Mouse (Mus musculus) embryo, embryonic 10 days (tissue): ENCODE results near the gene Cep131.

Source experiments
- DNase-seq: peaks from one replicate; pipeline ENCODE4 v3.0.0-alpha.2; 2015; ENCODE audit warnings: low spot score

Cep131 gene

DNA sequence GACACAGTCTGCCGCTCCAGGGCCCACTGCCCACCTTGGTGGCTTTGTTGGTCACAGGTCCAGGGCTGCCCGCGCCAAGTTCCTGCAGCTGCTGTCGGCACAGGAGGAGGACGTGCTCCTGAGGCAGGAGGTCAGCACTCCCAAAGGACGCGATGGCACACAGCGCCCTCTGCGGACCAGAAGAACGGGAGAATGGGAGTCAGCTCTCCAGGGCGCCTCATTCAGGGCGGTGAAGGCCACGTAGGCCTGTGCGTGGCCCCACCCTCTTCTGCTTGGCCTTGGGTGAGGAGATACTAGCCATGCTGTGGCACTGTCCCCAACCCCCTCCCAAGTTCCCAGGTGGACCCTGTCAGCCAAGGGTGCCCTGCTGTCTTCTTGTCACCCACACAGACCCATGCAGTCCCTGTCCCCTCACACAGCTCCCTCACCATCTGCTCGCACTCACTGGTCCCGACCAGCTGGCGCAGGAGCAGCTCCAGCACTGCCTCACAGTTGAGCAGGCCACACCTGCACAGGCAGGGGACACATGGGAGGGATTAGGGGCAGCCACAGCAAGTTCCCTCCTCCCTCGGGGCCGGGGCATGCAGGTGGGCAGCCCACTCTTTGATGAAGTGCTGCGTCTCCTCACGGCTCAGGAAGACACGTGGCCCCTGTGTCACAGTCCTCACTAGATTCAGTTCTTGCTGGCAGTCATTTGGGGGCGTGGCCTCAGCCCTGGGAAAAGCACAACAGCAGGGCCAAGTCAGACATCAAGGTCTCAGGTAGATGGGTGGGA is 6.4 kb upstream of the Cep131 start:
- DNase-seq, result no peak

- no peak for DNase-seq
These were observed 4.0 kb upstream of the Cep131 start for GRCm38 (mm10) chr11:120090661-120091060.

GRCm38 (mm10) chr11:120085891-120086627 is 568 bp downstream of the Cep131 start:
- DNase-seq, result peak; percentile 45

- DNase-seq, result no peak
These were observed 6.3 kb downstream of the Cep131 start for GRCm38 (mm10) chr11:120080282-120080681.

- no peak for DNase-seq
These were observed 10.4 kb downstream of the Cep131 start for GRCm38 (mm10) chr11:120076191-120076590.

- no peak for DNase-seq
These were observed 13.5 kb downstream of the Cep131 start for GRCm38 (mm10) chr11:120072986-120073647.

- no peak for DNase-seq
These were observed 14.8 kb downstream of the Cep131 start for GRCm38 (mm10) chr11:120071731-120072320.

DNA sequence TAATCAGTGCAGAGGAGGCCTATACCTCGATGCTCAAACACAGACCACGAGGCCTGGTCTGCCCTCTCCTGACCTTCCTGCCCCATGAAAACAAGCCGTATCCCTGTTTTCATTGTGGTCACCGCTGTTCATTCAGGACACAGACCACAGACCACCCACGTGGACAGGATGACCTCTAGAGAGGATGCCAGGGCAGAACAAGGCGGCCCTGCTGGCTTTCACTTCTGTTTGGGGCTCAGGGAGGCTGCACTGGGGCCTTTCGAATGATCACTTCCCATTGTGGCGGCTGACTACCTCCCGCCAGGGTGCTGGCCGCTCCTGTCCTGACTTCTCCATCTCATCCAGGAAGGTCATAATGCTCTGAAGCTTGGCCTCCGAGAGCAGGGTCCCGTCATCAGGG is 15.6 kb downstream of the Cep131 start:
- DNase-seq, result peak; percentile 76

DNA sequence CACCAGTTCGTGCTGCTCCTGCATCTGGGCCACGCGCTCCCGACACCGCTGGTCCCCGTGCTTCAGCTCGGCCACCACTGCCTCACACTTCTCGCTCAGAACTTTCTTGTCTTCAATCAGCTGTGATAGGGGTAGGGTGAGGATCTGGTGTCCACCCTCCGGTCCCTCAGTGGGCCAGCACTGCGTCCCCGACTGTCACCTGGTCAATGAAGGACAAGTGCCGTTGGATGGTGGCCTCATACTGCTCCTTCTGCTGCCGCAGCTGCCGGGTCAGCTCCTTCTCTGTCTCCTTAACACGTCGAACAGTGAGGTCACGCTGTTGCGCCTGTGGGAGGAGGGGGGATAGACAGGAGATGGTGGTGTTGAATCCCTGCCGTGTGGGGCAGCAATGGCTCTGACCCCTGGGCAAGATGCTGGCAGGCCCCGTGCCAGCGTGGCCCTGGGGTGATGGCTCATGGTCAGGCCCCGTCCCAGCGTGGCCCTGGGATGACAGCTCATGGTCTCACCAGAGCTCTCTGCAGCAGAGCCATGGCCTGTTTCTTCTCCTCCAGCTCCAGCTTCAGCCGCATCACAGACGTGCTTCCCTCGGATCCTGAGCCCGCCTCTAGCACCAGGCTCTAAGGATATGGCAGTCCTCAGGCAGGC is 16.2 kb downstream of the Cep131 start:
- no peak for DNase-seq

- peak; percentile 65 for DNase-seq
These were observed 17.4 kb downstream of the Cep131 start for GRCm38 (mm10) chr11:120069261-120069660.

DNA sequence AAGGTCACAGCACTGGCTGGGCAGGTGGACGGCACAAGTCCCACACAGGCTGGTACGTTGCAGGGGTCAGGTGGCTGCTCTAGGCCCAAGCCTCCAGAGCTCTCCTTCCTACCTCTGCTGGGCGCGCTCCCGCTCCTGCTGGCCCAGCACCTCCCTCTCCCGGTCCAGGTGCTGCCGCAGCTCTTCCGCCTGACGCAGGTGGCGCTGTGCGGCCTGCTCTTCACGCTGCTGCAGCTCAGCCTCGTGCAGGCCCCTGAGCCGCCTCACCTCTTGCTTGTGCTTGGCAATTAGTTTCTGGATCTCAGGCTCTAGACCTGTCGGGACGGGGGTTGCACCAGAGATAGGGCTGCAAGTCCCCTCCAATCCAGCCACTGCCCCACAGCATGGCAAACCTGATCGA is 18.8 kb downstream of the Cep131 start:
- peak; percentile 53 for DNase-seq

DNA sequence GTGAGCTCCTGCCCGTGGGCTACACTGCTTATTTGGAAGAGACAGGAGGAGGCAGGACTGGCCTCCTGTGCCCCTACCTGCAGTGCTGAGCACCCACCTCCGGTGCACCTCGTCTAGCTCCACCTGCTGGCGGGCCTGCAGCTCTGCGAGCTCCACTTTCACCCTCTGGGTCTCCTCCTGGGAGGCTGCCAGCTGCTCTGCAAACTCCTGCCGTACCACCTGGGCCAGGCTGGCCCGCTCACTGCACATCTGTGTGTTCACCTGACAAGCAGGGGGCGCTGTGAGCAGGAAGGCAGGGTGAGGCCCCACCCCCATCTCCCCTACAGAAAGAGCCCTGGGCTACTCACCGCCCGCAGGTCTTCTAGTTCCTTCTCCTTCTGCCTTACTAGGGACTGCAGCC is 21.3 kb downstream of the Cep131 start:
- peak; percentile 46 for DNase-seq

GRCm38 (mm10) chr11:120064668-120065040 is 22.0 kb downstream of the Cep131 start:
- DNase-seq, result no peak

- DNase-seq, result no peak
These were observed 22.5 kb downstream of the Cep131 start for GRCm38 (mm10) chr11:120064006-120064667.

- DNase-seq, result no peak
These were observed 23.3 kb downstream of the Cep131 start for GRCm38 (mm10) chr11:120063326-120063725.

DNA sequence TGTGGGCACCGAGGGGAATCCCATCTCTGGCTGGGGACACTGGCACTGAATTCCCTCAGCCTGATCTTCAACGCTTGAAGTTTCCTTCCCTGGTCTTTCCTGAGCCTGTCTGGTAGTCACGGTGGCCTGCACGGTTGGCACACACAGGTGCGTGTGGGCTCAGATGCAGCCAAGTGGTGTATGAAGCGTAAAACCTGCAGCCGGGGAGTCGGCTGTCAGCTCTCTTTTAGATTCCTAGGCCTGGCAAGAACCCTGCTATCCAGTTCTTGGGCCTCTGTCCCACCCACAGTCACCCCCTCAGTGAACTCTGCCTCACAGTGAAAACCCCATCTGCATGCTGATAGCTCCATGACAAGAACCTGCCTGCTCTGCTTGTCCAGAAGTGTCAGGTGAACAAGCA is 26.0 kb downstream of the Cep131 start:
- no peak for DNase-seq

DNA sequence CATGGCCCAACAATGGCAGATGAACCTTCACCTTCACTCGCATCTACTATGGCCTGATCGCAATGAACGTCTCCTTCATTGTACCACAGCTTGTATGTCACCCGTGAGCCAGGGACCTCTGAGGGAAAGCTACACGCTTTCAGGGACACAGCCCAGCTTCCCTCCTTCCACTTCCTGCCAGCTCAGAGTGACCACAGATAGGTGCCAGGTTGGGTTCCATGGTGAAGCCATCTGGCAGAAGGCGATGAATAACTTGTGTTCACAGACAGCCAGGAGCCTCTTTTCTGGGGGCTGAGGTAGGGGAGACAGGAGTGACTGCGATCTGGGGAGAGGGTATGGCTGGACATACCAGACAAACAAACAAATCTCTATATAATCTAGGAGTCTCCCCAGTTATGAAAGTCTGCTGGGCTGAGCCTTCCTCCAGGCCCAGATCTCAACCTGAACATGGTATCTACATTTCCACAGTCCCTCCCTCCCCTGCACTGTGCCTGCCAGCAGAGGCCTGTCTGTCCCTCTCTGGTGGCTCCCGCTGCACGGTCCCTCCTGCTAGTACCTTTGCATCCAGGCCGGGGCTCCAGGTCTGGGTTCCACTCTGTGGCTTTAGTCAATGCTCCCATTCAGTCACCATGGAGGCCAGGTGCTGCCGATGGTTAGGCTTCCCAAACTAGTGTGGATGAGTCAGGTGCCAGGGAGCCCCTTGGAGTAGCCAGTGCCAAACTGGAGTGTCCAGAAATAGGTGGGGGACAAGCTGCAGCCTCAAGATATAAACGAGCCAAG is 30.5 kb downstream of the Cep131 start:
- DNase-seq, result no peak

DNA sequence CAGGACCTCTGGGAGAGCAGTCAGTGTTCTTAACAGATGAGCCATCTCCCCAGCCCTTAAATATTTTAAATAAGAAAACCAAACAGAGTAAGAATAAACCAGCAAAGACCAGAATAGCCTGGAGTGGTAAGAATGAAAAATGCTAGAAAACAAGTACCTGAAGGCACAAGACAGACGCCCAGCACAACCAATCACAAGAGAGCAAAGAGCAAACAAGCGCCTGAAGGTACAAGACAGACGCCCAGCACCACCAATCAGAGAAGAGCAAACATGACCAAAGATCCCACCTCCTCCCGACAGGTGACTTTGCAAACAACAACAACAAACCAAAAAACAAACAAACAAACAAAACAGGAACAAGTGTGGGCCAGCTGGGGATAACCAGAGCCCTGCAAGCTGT is 32.8 kb downstream of the Cep131 start:
- no peak for DNase-seq

GRCm38 (mm10) chr11:120052274-120052673 is 34.4 kb downstream of the Cep131 start:
- no peak for DNase-seq

DNA sequence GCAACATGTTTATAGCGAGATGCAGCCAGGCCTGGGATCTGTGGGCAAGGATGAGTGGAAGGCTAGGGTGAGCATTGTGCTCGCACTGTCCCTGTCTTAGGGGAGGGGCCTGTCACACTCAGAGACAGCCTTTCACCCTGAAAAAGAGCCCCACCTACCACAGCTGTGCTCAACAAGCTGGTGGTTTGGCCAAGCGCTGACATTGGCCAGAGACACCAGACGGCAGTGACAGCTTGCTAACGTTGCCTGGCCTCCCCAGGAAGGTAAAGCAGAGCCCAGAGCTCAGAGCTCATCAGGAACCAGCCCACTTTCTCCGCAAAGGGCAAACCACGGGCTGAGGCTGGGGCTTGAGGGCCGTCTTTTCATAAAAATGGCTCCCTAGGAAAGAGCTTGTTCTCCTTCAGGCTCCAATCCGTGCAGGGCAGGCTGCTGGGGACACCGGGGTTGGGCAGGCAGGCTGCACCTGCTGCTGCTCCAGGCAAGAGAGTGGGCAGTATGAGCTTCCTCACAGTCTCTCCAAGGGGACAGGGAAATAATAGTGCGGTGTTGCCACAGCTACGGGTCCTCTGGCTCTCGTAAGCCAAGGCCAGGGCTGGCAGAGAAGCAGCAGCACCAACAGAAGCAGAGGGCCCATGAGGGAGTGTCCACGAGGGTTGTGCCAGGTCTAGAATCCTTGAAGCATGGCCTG is 35.4 kb downstream of the Cep131 start:
- DNase-seq, result no peak
